13 mouse cellular contexts compared by ENCODE assay signal in genomic region chr11:52274456-52275112, GRCm38 (mm10). TPM values are rescaled to one million over a fixed set of nuclear protein-coding genes. Genes with fewer than 3 reads are reported as not detected.
DNase-seq lines count a peak whose midpoint lies in the region; ATAC-seq and TF ChIP-seq lines count a peak whose summit lies in the region.
"Had no signal": no experiment of that assay in that cellular context is flagged by ENCODE, and none has a peak within 500 bp of the region (broad histone marks: within the 10 kb centered on the region; RNA-seq: fewer than 3 reads in every experiment).

No protein-coding gene starts in this region.

- DNase-seq in hindbrain, postnatal 0 days (ENCODE audit: low spot score): no peak
- no peak for DNase-seq in hindbrain, embryonic 11.5 days (ENCODE audit: low spot score)
- DNase-seq in right cerebral cortex, adult 18-20 months: peak; percentile 57
- no peak for DNase-seq in right cerebral cortex, postnatal 14 days
- no peak for DNase-seq in urinary bladder, postnatal 14 days (ENCODE audit: low spot score)
- DNase-seq in layer of hippocampus, adult 18-20 months (ENCODE audit: low spot score in 2 of 2): no peak
- DNase-seq: embryo, embryonic 11 days; kidney, postnatal 14 days; right cerebral cortex, postnatal 4 days had no signal

- H3K4me2 ChIP-seq in hindbrain, postnatal 0 days (ENCODE audit: low read depth, low read length): no peak overlapping the region
- H3K4me2 ChIP-seq in hindbrain, embryonic 11.5 days (replicated peaks; ENCODE audit: low read depth, low read length): no peak overlapping the region
- H3K4me2 ChIP-seq: forebrain, embryonic 13.5 days; hindbrain, embryonic 15.5 days; liver, embryonic 11.5 days had no signal

- no peak overlapping the region for H3K9ac ChIP-seq in hindbrain, postnatal 0 days (replicated peaks; ENCODE audit: low read length)
- no peak overlapping the region for H3K9ac ChIP-seq in hindbrain, embryonic 11.5 days (ENCODE audit: low read depth, low read length)
- H3K9ac ChIP-seq: forebrain, embryonic 13.5 days; hindbrain, embryonic 15.5 days had no signal

- H3K4me3 ChIP-seq in hindbrain, postnatal 0 days (ENCODE audit: low read length): no peak overlapping the region
- no peak overlapping the region for H3K4me3 ChIP-seq in hindbrain, embryonic 11.5 days (ENCODE audit: low read depth, low read length)
- H3K4me3 ChIP-seq: forebrain, embryonic 13.5 days; hindbrain, embryonic 15.5 days had no signal

- no peaks in the 10 kb centered on the region for H3K9me3 ChIP-seq in hindbrain, postnatal 0 days (ENCODE audit: low read length)
- H3K9me3 ChIP-seq in hindbrain, embryonic 11.5 days (ENCODE audit: control insufficient read depth, low read length): no peaks in the 10 kb centered on the region
- H3K9me3 ChIP-seq: forebrain, embryonic 13.5 days; hindbrain, embryonic 15.5 days had no signal

- no peaks in the 10 kb centered on the region for H3K27me3 ChIP-seq in hindbrain, postnatal 0 days (ENCODE audit: insufficient read depth, low read length)
- H3K27me3 ChIP-seq in hindbrain, embryonic 11.5 days (ENCODE audit: control insufficient read depth, insufficient read depth, low read length): no peaks in the 10 kb centered on the region
- H3K27me3 ChIP-seq: forebrain, embryonic 13.5 days; hindbrain, embryonic 15.5 days had no signal

- WGBS in hindbrain, postnatal 0 days: 82% methylated on average over 20 of the region's 20 CpGs
- 94% methylated on average over 20 of the region's 20 CpGs for whole genome bisulfite sequencing in hindbrain, embryonic 11.5 days

- no peak overlapping the region for H3K27ac ChIP-seq in hindbrain, postnatal 0 days
- H3K27ac ChIP-seq in hindbrain, embryonic 11.5 days (ENCODE audit: low read depth, low read length): no peak overlapping the region
- H3K27ac ChIP-seq: forebrain, embryonic 13.5 days; hindbrain, embryonic 15.5 days had no signal

- H3K4me1 ChIP-seq in hindbrain, postnatal 0 days (ENCODE audit: insufficient read depth, low read length): peaks cover 10% of the 10 kb centered on the region
- no peaks in the 10 kb centered on the region for H3K4me1 ChIP-seq in hindbrain, embryonic 11.5 days (replicated peaks; ENCODE audit: control insufficient read depth, insufficient read depth, low read length)
- H3K4me1 ChIP-seq: forebrain, embryonic 13.5 days had no signal

- ATAC-seq in hindbrain, postnatal 0 days: peak; percentile 28; the same call in 1 of the 2 replicates
- ATAC-seq in hindbrain, embryonic 11.5 days (ENCODE audit: low FRiP score): no peak
- peak; percentile 19 for ATAC-seq in inflammation-experienced regulatory T-cells, adult 6 months
- ATAC-seq: forebrain, embryonic 13.5 days had no signal

- TF ChIP-seq CTCF in hindbrain, postnatal 0 days (IDR thresholded peaks at IDR 0.05; ENCODE audit: low read depth): no peak

- no peaks in the 10 kb centered on the region for H3K36me3 ChIP-seq in hindbrain, postnatal 0 days (ENCODE audit: insufficient read depth, low read length)
- no peaks in the 10 kb centered on the region for H3K36me3 ChIP-seq in hindbrain, embryonic 11.5 days (ENCODE audit: control insufficient read depth, insufficient read depth, low read length)
- H3K36me3 ChIP-seq: hindbrain, embryonic 15.5 days had no signal

RNA-seq across cellular contexts. Expression of gene Tcf7, which starts 8.2 kb away (rescaled TPM):
- 2.2 and 3.3 TPM in 2 replicates for total RNA-seq in hindbrain, postnatal 0 days (2014; rRNA removed)
- 3.3 and 4.3 TPM in 2 replicates for polyA plus RNA-seq in hindbrain, postnatal 0 days (2015; fragmentation: Nextera tagmentation; extraction: Ambion mirVana)
- 6.9 and 7.7 TPM in 2 replicates for polyA plus RNA-seq in hindbrain, embryonic 11.5 days (2014; fragmentation: Nextera tagmentation; extraction: Ambion mirVana)
- 100 to 1,000 TPM; 144 to 447 (median 399) TPM for polyA plus RNA-seq in inflammation-experienced regulatory T-cells, adult 6 months (2017; shearing (Covaris generic))
- total RNA-seq in layer of hippocampus, adult 18-20 months (2021): 1 to 10 TPM; 2.6 to 3.1 TPM

RNA-seq across cellular contexts. Expression of gene Skp1a, which starts 42.8 kb away (rescaled TPM):
- total RNA-seq in hindbrain, postnatal 0 days (2014; rRNA removed): 320 and 370 TPM in 2 replicates
- 1,108 and 1,162 TPM in 2 replicates for polyA plus RNA-seq in hindbrain, postnatal 0 days (2015; fragmentation: Nextera tagmentation; extraction: Ambion mirVana)
- polyA plus RNA-seq in hindbrain, embryonic 11.5 days (2014; fragmentation: Nextera tagmentation; extraction: Ambion mirVana): 1,030 and 1,116 TPM in 2 replicates
- 100 to 1,000 TPM; 274 to 332 (median 300) TPM for polyA plus RNA-seq in inflammation-experienced regulatory T-cells, adult 6 months (2017; shearing (Covaris generic))
- 100 to 1,000 TPM; 461 to 470 TPM for total RNA-seq in layer of hippocampus, adult 18-20 months (2021)

Comparison
In these comparisons a context has a peak if more than half of its experiments do, and no peak if none do; other contexts are left out.
1. RNA of gene Tcf7, which starts 8.2 kb away (polyA plus RNA-seq): 144 to 447 TPM in inflammation-experienced regulatory T-cells, adult 6 months; 6.9 to 7.7 TPM in hindbrain, embryonic 11.5 days and 3.3 to 4.3 TPM in hindbrain, postnatal 0 days; every median in the first group is over 10 times any median in the second.